Mouse (Mus musculus): ENCODE data around the gene Unc5cl. TPM values are rescaled to one million over a fixed set of nuclear protein-coding genes. Genes with fewer than 3 reads are reported as not detected.

Gene Unc5cl
- polyA plus RNA-seq, 1 experiment from 2014 or later = 0.50 TPM

DNA sequence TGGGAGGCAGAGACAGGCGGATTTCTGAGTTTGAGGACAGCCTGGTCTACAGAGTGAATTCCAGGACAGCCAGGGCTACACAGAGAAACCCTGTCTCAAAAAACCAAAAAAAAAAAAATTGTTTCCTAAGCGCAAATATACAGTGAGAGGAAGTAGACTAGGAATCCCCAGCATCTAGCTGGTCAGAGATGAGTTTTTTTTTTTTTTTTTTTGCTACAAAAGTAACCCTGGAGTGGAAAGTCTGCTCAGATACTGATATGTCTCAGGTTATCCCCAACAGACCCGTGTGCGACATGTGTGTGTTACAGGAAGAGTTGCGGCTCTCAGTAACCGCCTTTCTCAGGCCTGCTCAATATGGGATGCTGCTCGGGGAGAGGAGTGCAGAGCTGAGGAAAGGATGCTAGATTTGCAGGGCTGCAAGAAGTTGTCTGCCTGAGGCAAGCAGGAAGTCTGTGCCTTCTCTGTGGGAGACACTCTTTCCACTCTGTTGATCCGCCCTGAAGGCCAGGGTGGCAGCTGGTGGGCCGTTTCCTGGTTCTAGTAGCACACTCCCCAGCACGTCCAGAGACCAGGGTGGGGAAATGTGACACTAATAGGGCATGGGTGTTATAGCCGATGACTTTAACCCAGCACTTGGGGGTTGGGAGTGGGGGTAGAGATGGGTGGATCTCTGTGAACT, 26.7 kb upstream of the Unc5cl start:
- no peak overlapping the region for H3K4me2 ChIP-seq (ENCODE audit: low read length)
- H3K36me3 ChIP-seq (ENCODE audit: control insufficient read depth, insufficient read depth, low read length) = no peaks in the 10 kb centered on the region
- DNase-seq (ENCODE audit: low spot score) = no peak
- no peak overlapping the region for H3K4me3 ChIP-seq (ENCODE audit: low read depth, low read length)
- H3K4me1 ChIP-seq (ENCODE audit: control insufficient read depth, insufficient read depth, low read length) = peaks cover 6% of the 10 kb centered on the region; the same call in 1 of the 2 replicates
- no peak overlapping the region for H3K27ac ChIP-seq (ENCODE audit: low read depth, low read length)
- WGBS = 77% methylated on average over 11 of the region's 11 CpGs
- no peak for ATAC-seq
- H3K27me3 ChIP-seq (replicated peaks; ENCODE audit: control insufficient read depth, insufficient read depth, low read length) = no peaks in the 10 kb centered on the region
- H3K9me3 ChIP-seq (replicated peaks; ENCODE audit: control insufficient read depth, low read length) = no peaks in the 10 kb centered on the region
- H3K9ac ChIP-seq (ENCODE audit: low read length) = no peak overlapping the region

DNA sequence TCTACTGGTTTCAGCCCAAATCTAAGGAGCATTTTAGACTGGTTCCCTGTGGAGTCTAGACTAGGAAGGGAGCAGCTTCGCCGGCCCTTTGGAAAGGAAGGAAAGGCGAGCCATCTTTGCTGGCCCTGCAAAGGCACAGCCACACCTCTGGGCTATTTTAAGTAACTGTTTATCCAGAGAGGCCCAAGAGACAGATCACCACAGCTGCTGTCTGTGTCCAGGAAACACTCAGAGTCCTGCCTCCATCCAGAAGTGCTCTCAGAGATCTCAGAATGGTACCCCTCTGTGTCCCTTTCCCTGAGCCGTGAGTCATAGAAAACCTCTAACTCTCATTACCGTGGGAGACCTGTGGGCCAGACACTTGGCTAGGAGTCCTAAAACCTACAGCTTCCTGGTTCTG, 24.3 kb upstream of the Unc5cl start:
- Histone ChIP-seq H3K4me1 (ENCODE audit: control insufficient read depth, insufficient read depth, low read length) (peaks cover 6% of the 10 kb centered on the region; the same call in 1 of the 2 replicates), H3K9me3 (replicated peaks; ENCODE audit: control insufficient read depth, low read length) (no peaks in the 10 kb centered on the region), H3K27me3 (replicated peaks; ENCODE audit: control insufficient read depth, insufficient read depth, low read length) (no peaks in the 10 kb centered on the region), H3K9ac (ENCODE audit: low read length) (no peak overlapping the region), H3K27ac (ENCODE audit: low read depth, low read length) (no peak overlapping the region), H3K4me2 (ENCODE audit: low read length) (no peak overlapping the region), H3K4me3 (ENCODE audit: low read depth, low read length) (no peak overlapping the region), H3K36me3 (ENCODE audit: control insufficient read depth, insufficient read depth, low read length) (no peaks in the 10 kb centered on the region)
- DNase-seq (ENCODE audit: low spot score) (no peak), ATAC-seq (no peak)
- 71% methylated on average over 5 of the region's 5 CpGs for WGBS

DNA sequence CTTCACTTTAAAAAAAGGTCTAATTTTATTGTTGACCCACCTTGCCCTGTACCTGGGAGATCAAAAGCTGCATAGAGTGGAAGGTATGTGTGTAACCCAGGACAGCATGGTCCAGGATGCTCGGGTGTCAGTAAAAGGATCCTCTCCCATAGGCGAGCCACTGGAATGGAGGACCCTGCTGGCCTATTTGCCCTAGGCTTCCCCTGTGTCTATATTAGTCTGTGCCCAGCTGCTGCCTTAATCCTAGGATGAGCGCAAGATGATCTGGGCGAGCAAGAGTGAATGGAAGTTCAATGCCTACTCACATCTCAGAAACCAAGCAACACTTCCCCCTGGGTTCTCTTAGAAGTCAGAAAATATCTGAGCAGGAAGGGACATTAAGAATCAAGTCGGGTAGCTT, 23.6 kb upstream of the Unc5cl start:
- H3K27ac ChIP-seq (ENCODE audit: low read depth, low read length) = no peak overlapping the region
- H3K4me2 ChIP-seq (ENCODE audit: low read length) = no peak overlapping the region
- H3K36me3 ChIP-seq (ENCODE audit: control insufficient read depth, insufficient read depth, low read length) = no peaks in the 10 kb centered on the region
- no peak overlapping the region for H3K9ac ChIP-seq (ENCODE audit: low read length)
- no peak overlapping the region for H3K4me3 ChIP-seq (ENCODE audit: low read depth, low read length)
- peaks cover 2% of the 10 kb centered on the region; the same call in 1 of the 2 replicates for H3K4me1 ChIP-seq (ENCODE audit: control insufficient read depth, insufficient read depth, low read length)
- no peaks in the 10 kb centered on the region for H3K27me3 ChIP-seq (replicated peaks; ENCODE audit: control insufficient read depth, insufficient read depth, low read length)
- H3K9me3 ChIP-seq (replicated peaks; ENCODE audit: control insufficient read depth, low read length) = no peaks in the 10 kb centered on the region
- DNase-seq (ENCODE audit: low spot score) (no peak), ATAC-seq (no peak)
- WGBS = 88% methylated on average over 5 of the region's 5 CpGs

DNA sequence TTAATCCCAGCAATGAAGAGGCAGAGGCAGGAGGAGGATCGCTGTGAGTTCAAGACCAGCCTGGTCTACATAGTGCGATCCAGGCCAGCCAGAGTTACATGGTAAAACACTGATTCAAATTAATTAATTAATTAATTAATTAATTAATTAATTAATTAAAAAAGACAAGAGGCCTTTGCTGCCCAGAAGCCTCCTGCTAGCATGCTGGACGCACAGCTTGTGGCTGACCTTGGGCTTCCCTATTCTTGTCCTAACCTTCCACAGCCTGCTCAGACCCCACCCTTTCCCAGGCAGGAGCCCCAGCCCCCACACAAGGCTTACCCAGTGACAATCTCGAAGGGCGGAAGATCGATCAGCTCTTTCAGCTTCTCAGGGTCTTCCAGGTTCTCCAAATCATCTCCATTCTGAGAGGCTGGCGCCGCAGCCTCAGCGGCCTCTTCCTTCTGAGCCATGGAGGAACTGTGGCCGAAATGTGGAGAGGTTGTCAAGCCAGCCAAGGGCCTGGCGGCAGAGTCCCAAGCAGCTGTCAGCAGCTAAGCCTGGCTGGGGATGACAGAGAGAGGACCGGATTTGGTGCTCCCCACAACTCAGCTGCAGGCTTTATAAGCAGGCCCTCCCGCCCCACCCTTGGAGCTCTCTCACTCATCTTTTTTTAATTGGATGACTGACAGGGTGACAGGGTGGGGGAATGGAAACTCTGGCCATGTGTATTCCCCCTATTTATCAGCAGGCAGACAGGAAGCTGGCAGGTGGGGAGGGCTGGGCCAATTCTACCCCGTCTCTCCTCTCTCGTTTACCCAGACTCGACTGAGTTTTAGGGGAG, 22.3 kb upstream of the Unc5cl start, which contains the start of gene Apobec2:
TSS of gene Apobec2 (minus strand) at position 773 of the 823 bp plus-strand sequence.
- 70% methylated on average over 16 of the region's 16 CpGs for WGBS

DNA sequence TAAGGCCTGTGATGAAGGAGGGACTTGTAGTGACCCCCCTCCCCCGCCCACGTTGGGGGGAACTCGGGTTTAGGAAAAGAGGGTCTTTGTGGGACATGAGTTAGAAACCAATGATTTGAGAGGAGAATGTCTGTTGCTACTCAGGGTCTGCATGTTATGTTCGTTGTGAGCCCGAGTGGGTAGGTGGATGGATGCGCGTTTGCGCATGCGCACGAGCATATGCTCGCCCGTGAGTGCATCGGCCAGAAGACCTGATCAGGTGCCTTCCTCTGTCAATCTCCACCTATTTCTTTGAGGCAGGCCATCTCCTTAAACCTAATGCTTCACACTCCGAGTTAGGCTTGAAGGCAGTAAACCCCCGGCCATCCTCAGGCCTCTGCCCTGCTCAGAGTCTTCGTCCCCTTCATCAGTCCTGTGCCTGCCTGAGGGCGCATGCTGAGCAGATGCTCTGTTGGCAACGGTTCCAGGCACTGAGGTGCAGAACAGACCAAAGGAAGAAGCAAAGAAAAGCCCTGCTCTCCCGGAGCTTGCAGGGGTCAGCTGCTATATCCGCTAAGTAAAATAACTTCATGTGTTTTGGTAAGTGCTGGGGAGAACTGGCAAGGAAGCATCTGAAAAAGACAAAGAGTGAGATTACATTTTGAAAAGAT, 21.6 kb upstream of the Unc5cl start:
- Histone ChIP-seq H3K9me3 (replicated peaks; ENCODE audit: control insufficient read depth, low read length) (no peaks in the 10 kb centered on the region), H3K27me3 (replicated peaks; ENCODE audit: control insufficient read depth, insufficient read depth, low read length) (no peaks in the 10 kb centered on the region), H3K9ac (ENCODE audit: low read length) (no peak overlapping the region), H3K4me3 (ENCODE audit: low read depth, low read length) (no peak overlapping the region), H3K36me3 (ENCODE audit: control insufficient read depth, insufficient read depth, low read length) (no peaks in the 10 kb centered on the region), H3K27ac (ENCODE audit: low read depth, low read length) (no peak overlapping the region), H3K4me1 (ENCODE audit: control insufficient read depth, insufficient read depth, low read length) (no peaks in the 10 kb centered on the region), H3K4me2 (ENCODE audit: low read length) (no peak overlapping the region)
- peak; percentile 41; the same call in 1 of the 2 replicates for ATAC-seq
- peak; percentile 27 for DNase-seq (ENCODE audit: low spot score)
- 77% methylated on average over 20 of the region's 20 CpGs for WGBS

More for the DNA sequence above, 22.3 kb upstream of the Unc5cl start, which contains the start of gene Apobec2:
- Histone ChIP-seq H3K4me2 (ENCODE audit: low read length) (no peak within 1 kb of the TSS), H3K36me3 (ENCODE audit: control insufficient read depth, insufficient read depth, low read length) (no peaks in the 10 kb centered on the region), H3K9me3 (replicated peaks; ENCODE audit: control insufficient read depth, low read length) (no peaks in the 10 kb centered on the region), H3K4me1 (ENCODE audit: control insufficient read depth, insufficient read depth, low read length) (no peaks in the 10 kb centered on the region), H3K27ac (ENCODE audit: low read depth, low read length) (no peak within 1 kb of the TSS), H3K9ac (ENCODE audit: low read length) (peak within 1 kb of the TSS; percentile 7; the same call in 1 of the 2 replicates), H3K27me3 (replicated peaks; ENCODE audit: control insufficient read depth, insufficient read depth, low read length) (no peaks in the 10 kb centered on the region), H3K4me3 (ENCODE audit: low read depth, low read length) (no peak within 1 kb of the TSS)
- DNase-seq (ENCODE audit: low spot score) (no peak), ATAC-seq (peak; percentile 35)

DNA sequence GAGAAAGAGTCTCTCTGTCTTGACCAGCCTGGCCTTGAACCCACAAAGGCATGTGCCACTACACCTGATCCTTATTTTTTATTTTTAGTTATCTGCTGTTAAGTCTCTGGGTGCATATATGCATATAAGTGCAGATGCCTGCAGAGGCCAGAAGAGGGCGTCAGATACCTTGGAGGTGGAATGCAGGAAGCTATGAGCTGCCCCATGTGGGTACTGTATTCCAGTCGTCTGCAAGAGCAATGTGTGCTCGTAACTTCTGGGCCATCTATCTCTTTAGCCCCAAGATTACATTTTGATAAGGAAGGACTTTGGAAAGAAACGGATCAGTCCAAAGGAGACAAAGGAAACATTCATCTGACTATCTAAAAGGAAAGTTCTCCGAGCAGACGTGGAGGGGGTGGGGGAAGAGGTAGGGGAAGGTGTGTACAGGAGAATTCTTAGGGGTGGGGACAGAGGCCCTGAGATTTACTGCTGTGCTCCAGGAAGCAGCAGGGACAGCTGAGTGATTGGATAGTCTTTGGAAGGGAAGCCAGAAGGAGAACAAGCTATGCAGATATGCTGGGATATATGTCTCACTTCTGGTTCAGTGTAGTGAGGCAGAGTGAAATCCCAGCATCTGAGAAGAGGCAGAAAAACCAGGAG, 20.9 kb upstream of the Unc5cl start:
- ATAC-seq (no peak), DNase-seq (ENCODE audit: low spot score) (no peak)
- Histone ChIP-seq H3K4me1 (ENCODE audit: control insufficient read depth, insufficient read depth, low read length) (no peaks in the 10 kb centered on the region), H3K27me3 (replicated peaks; ENCODE audit: control insufficient read depth, insufficient read depth, low read length) (no peaks in the 10 kb centered on the region), H3K9me3 (replicated peaks; ENCODE audit: control insufficient read depth, low read length) (no peaks in the 10 kb centered on the region), H3K4me2 (ENCODE audit: low read length) (no peak overlapping the region), H3K4me3 (ENCODE audit: low read depth, low read length) (no peak overlapping the region), H3K27ac (ENCODE audit: low read depth, low read length) (no peak overlapping the region), H3K36me3 (ENCODE audit: control insufficient read depth, insufficient read depth, low read length) (no peaks in the 10 kb centered on the region), H3K9ac (ENCODE audit: low read length) (no peak overlapping the region)
- 73% methylated on average over 6 of the region's 6 CpGs for WGBS

DNA sequence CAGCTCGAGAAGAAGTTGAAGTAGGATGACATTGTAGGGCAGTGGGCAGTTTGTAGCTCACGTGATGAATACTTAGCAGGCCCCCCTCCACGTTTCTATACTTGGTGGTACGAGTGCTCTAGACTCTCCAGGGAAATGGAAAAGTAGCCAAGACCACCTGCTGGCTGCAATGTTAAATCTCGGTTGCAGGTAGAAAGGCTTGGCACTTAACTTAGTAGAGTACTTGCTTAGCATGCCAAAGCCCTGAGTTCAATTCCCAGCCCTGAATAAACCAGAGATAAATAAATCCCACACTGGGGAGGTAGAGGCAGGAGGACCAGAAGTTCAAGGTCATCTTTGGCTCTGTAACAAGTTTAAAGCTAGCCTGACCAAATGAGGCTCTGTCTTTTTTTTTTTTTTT, 20.2 kb upstream of the Unc5cl start:
- 79% methylated on average over 5 of the region's 5 CpGs for WGBS
- Histone ChIP-seq H3K4me2 (ENCODE audit: low read length) (no peak overlapping the region), H3K4me1 (ENCODE audit: control insufficient read depth, insufficient read depth, low read length) (no peaks in the 10 kb centered on the region), H3K27ac (ENCODE audit: low read depth, low read length) (no peak overlapping the region), H3K4me3 (ENCODE audit: low read depth, low read length) (no peak overlapping the region), H3K27me3 (replicated peaks; ENCODE audit: control insufficient read depth, insufficient read depth, low read length) (no peaks in the 10 kb centered on the region), H3K9me3 (replicated peaks; ENCODE audit: control insufficient read depth, low read length) (no peaks in the 10 kb centered on the region), H3K36me3 (ENCODE audit: control insufficient read depth, insufficient read depth, low read length) (no peaks in the 10 kb centered on the region), H3K9ac (ENCODE audit: low read length) (no peak overlapping the region)
- no peak for ATAC-seq
- no peak for DNase-seq (ENCODE audit: low spot score)

DNA sequence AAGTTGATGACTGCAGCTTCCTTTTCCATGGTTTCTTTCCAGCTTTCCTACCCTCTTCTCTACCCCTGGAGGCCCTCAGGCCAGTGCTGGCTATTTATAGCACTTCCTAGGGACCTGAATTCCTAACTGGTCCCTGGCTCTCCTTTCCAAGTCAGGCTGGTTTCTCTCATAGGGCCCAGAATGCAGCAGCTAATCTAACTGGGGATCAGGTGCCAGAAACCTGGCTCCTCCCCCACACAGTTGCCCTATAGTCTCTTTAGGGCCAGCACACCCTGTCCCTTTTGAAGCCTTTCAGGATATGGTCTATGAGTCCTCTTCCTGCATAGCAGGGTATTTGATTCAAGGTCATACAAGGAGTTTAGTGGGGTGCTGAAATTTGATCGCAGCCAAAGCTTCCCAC, 18.2 kb upstream of the Unc5cl start:
- no peak overlapping the region for H3K9ac ChIP-seq (ENCODE audit: low read length)
- H3K27ac ChIP-seq (ENCODE audit: low read depth, low read length) = no peak overlapping the region
- no peaks in the 10 kb centered on the region for H3K4me1 ChIP-seq (ENCODE audit: control insufficient read depth, insufficient read depth, low read length)
- no peaks in the 10 kb centered on the region for H3K27me3 ChIP-seq (replicated peaks; ENCODE audit: control insufficient read depth, insufficient read depth, low read length)
- no peak overlapping the region for H3K4me2 ChIP-seq (ENCODE audit: low read length)
- no peaks in the 10 kb centered on the region for H3K9me3 ChIP-seq (replicated peaks; ENCODE audit: control insufficient read depth, low read length)
- DNase-seq (ENCODE audit: low spot score) = no peak
- no peak overlapping the region for H3K4me3 ChIP-seq (ENCODE audit: low read depth, low read length)
- WGBS = 46% methylated on average over 1 of the region's 1 CpGs
- ATAC-seq = no peak
- no peaks in the 10 kb centered on the region for H3K36me3 ChIP-seq (ENCODE audit: control insufficient read depth, insufficient read depth, low read length)

Measured in forebrain, embryonic 14.5 days (tissue).